Comparison of ENCODE assay signal across 8 mouse cellular contexts in genomic region chr4:155235311-155236119, GRCm38 (mm10). TPM values are rescaled to one million over a fixed set of nuclear protein-coding genes. Genes with fewer than 3 reads are reported as not detected.
DNase-seq lines count a peak whose midpoint lies in the region; ATAC-seq lines count a peak whose summit lies in the region.

No protein-coding gene starts in this region.

- H3K4me3 ChIP-seq in liver, embryonic 16.5 days (ENCODE audit: low read depth, low read length), result no peak overlapping the region
- H3K4me3 ChIP-seq in neural tube, embryonic 13.5 days, result peak overlapping the region; percentile 4; the same call in 1 of the 2 replicates

- ATAC-seq in frontal cortex, adult (ENCODE audit: low TSS enrichment), result peak; percentile 80
- ATAC-seq in liver, embryonic 16.5 days (ENCODE audit: low read depth), result peak; percentile 53
- ATAC-seq in neural tube, embryonic 13.5 days (ENCODE audit: low read depth), result peak; percentile 78

- H3K9me3 ChIP-seq in liver, embryonic 16.5 days (replicated peaks; ENCODE audit: control insufficient read depth, low read length), result no peaks in the 10 kb centered on the region
- H3K9me3 ChIP-seq in neural tube, embryonic 13.5 days, result no peaks in the 10 kb centered on the region

- peak; percentile 98 for DNase-seq in NIH3T3 (ENCODE audit: low read depth)
- DNase-seq in cerebellum, adult 8-10 months, result peak; percentile 76
- peak; percentile 96 for DNase-seq in heart, postnatal 4 days
- peak; percentile 90 to 95 for DNase-seq in layer of hippocampus, adult 18-20 months (ENCODE audit: low spot score in 2 of 2)
- peak; percentile 85 for DNase-seq in urinary bladder, postnatal 14 days (ENCODE audit: low spot score)

- no peaks in the 10 kb centered on the region for H3K27me3 ChIP-seq in liver, embryonic 16.5 days (ENCODE audit: control insufficient read depth, insufficient read depth, low read depth, low read length)
- no peaks in the 10 kb centered on the region for H3K27me3 ChIP-seq in neural tube, embryonic 13.5 days

- H3K36me3 ChIP-seq in liver, embryonic 16.5 days (ENCODE audit: control insufficient read depth, insufficient read depth), result no peaks in the 10 kb centered on the region
- H3K36me3 ChIP-seq in neural tube, embryonic 13.5 days, result no peaks in the 10 kb centered on the region

- peaks cover 20% of the 10 kb centered on the region for H3K4me1 ChIP-seq in liver, embryonic 16.5 days (ENCODE audit: control insufficient read depth, low read depth, low read length)
- H3K4me1 ChIP-seq in neural tube, embryonic 13.5 days (replicated peaks), result peaks cover 42% of the 10 kb centered on the region

- H3K27ac ChIP-seq in liver, embryonic 16.5 days (ENCODE audit: low read length), result peak overlapping the region; percentile 64
- peak overlapping the region; percentile 94 for H3K27ac ChIP-seq in neural tube, embryonic 13.5 days (replicated peaks)

- peak overlapping the region; percentile 10; the same call in 1 of the 2 replicates for H3K4me2 ChIP-seq in liver, embryonic 16.5 days (ENCODE audit: low read depth, low read length)
- peak overlapping the region; percentile 41 for H3K4me2 ChIP-seq in neural tube, embryonic 13.5 days

- no peak overlapping the region for H3K9ac ChIP-seq in liver, embryonic 16.5 days (ENCODE audit: low read depth, low read length)
- peak overlapping the region; percentile 65 for H3K9ac ChIP-seq in neural tube, embryonic 13.5 days

- WGBS in liver, embryonic 16.5 days (ENCODE audit: insufficient replicate concordance), result 9% methylated on average over 18 of the region's 18 CpGs
- 16% methylated on average over 18 of the region's 18 CpGs for whole genome bisulfite sequencing in neural tube, embryonic 13.5 days

RNA-seq across cellular contexts. Expression of gene Ski, which starts 13.1 kb away (rescaled TPM):
- 10 to 100 TPM; 93.8 to 98.1 TPM for total RNA-seq in heart, postnatal 4 days (2021)
- 100 to 1,000 TPM; 136 to 138 TPM for total RNA-seq in layer of hippocampus, adult 18-20 months (2021)
- polyA plus RNA-seq in liver, embryonic 16.5 days (2015; fragmentation: Nextera tagmentation; extraction: Ambion mirVana), result 2.4 and 2.5 TPM in 2 replicates
- 11.3 and 12.2 TPM in 2 replicates for polyA plus RNA-seq in neural tube, embryonic 13.5 days (2015; fragmentation: Nextera tagmentation; extraction: Ambion mirVana)

RNA-seq across cellular contexts. Expression of gene Faap20, which starts 14.1 kb away (rescaled TPM):
- 10 to 100 TPM; 31.7 to 31.9 TPM for total RNA-seq in heart, postnatal 4 days (2021)
- 10 to 100 TPM; 27.5 to 31.8 TPM for total RNA-seq in layer of hippocampus, adult 18-20 months (2021)
- polyA plus RNA-seq in liver, embryonic 16.5 days (2015; fragmentation: Nextera tagmentation; extraction: Ambion mirVana), result 17.1 and 18.6 TPM in 2 replicates
- polyA plus RNA-seq in neural tube, embryonic 13.5 days (2015; fragmentation: Nextera tagmentation; extraction: Ambion mirVana), result 76.3 and 84.2 TPM in 2 replicates
